Mouse (Mus musculus): ENCODE data around the gene Pes1. TPM values are rescaled to one million over a fixed set of nuclear protein-coding genes. Genes with fewer than 3 reads are reported as not detected.

Gene Pes1
- total RNA-seq (2023): 78.1 TPM

GRCm38 (mm10) chr11:3963610-3964415, at the start of gene Pes1:
Gene Pes1 (plus strand): TSS chr11:3963975.

DNA sequence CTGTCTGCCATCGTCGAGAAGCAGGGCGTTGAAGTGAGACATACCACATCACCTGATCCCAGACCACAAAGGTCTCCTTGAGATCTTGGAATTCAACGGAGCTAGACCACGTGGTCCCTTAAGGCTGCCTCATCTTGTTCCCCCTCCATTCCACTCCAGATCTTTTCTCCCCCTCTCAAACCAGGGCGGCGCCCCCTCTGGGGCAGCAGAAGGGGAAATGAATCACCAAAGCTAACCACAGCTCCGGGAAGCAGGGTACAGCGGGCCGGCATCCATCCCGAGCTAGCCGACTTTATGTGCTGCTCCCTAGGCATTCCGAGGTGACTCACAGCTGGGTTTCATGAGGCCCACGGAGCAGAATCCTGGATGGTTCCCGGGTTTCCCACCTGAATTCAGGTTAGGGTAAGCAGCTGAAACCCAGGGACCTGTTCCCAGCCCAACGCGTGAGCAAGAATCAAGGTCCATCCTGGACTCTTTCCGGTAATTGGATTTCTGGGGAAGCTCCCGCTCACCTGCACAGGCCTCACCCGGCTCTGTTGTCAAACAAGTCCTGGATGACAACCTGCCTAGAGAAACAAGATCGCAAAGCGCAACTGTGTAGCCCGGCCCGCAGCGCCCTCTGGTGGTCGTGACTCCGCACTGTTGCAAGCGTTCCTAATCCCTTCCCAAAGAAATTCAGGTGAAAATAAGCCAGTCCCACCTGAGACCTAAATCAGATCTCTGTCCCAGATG, 49.5 kb upstream of the Pes1 start, which contains the start of gene Slc35e4:
Gene Slc35e4, minus strand, starts transcription at position 556 of the 732 bp plus-strand sequence.

DNA sequence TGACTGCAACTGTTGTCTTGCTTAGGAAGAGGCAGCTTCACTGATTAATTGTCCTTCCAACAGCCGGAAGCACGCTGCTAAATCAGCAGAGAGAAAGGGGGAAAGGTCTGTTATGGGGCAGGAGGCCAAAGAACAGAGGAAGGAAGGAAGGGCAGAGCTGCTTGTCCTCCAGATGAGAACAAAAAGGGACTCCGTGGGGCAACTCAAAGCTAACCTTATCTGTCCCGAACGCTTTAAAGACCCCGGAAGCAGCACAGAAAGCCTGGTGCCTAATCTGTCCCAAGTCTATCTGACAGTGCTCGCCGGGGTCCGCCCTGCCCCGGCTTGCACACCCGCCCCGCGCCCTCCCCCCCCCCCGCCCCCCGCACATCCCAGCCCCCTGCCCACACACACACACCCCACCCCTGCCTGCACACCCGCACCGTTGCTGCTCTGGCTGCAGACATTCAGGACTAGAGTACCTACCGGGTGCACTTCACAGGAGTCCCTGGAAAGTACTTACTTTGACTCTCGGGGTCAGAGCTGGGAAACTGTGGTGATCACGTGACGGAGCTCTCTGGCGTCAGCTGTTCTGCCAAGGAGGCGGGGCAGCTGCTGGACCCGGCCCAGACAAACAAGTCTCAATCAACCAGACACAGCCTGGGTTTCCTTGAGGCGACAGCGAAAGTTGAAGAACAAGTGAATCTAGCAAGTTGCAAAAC, 32.1 kb upstream of the Pes1 start, which contains the start of gene Tcn2:
Gene Tcn2, minus strand, starts transcription at position 649 of the 701 bp plus-strand sequence.

DNA sequence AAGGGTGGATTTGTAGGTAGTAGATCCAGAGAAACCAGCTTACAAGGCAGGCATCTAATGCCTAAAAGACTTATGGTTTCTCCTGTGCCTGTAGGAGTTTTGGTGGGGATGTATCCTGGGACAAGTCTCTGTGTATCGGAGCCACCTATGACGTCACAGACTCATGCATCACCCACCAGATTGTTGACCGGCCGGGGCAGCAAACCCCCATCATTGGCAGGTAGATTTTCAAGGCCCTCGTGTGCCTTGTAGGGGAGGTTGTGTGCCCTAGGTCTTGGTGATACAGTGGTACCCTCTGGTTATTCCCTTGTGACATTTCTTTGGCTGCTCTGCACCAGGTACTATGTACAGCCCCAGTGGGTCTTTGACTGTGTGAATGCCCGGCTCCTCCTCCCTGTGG, 12.9 kb downstream of the Pes1 start, which contains the start of gene 4930556J24Rik:
Gene 4930556J24Rik, minus strand, starts transcription at position 101 of the 400 bp plus-strand sequence.

DNA sequence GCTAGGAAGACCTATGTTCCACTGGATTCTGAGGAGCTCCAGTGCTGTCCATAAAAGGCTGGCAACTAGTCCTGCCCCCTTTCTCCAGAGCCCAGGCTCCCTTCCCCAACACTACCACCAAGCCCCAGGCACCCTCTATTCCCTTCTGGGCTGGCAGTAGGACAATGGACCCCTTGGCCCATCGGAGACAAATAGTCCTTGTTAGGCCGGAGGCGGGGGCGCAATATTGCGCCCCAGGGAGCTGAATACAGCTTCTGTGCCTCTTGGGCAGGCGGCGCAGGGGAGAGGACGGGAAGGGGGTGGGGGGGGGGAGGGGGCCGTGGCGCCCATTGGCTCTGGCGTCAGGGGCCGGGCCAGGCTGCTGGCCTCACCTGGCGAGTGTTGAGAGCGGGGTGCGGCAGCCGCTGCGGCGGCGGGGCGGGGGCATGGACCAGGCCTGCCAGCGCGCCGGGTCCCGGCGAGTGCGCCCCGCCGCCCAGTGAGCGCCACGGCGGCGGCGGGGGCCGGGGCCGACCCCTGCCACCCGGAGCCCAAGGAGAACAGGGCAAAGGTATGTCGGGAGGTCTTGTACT, 19.6 kb downstream of the Pes1 start, which contains the start of gene Gal3st1:
Gene Gal3st1, plus strand, starts transcription at position 346 of the 572 bp plus-strand sequence.

Other genes starting within 250 kb of the Pes1 start
- gene Osbp2, start 100.1 kb upstream of the Pes1 start, total RNA-seq (2023): not detected
- not detected for gene 4921536K21Rik, start 68.9 kb upstream of the Pes1 start, total RNA-seq (2023)
- gene Dusp18, start 68.7 kb upstream of the Pes1 start, total RNA-seq (2023): 2.8 TPM
- 1.7 TPM for gene Slc35e4, start 49.3 kb upstream of the Pes1 start, total RNA-seq (2023)
- gene Tcn2, start 31.8 kb upstream of the Pes1 start, total RNA-seq (2023): 10.8 TPM
- not detected for gene 4930556J24Rik, start 12.8 kb downstream of the Pes1 start, total RNA-seq (2023)
- not detected for gene Gal3st1, start 19.7 kb downstream of the Pes1 start, total RNA-seq (2023)
- not detected for gene Sec14l4, start 67.5 kb downstream of the Pes1 start, total RNA-seq (2023)
- not detected for gene Sec14l3, start 100.9 kb downstream of the Pes1 start, total RNA-seq (2023)
- 2.6 TPM for gene Mtfp1, start 131.5 kb downstream of the Pes1 start, total RNA-seq (2023)
- 0.88 TPM for gene Sec14l2, start 159.4 kb downstream of the Pes1 start, total RNA-seq (2023)
- gene Rnf215, start 171.2 kb downstream of the Pes1 start, total RNA-seq (2023): 18.4 TPM
- 6.1 TPM for gene Ccdc157, start 196.3 kb downstream of the Pes1 start, total RNA-seq (2023)
- gene Sf3a1, start 196.4 kb downstream of the Pes1 start, total RNA-seq (2023): 54.8 TPM
- gene Tbc1d10a, start 222.8 kb downstream of the Pes1 start, total RNA-seq (2023): 62.8 TPM

Measured in CD4-positive naive resting alpha-beta T cell, adult 76 days (primary cell).